Mouse (Mus musculus) forebrain, embryonic 15.5 days (tissue): Measurements from ENCODE around the gene Cmpk1. TPM values are rescaled to one million over a fixed set of nuclear protein-coding genes. Genes with fewer than 3 reads are reported as not detected.

Source experiments
- ATAC-seq: fragments of 200-750 bp; cut with Nextera tagmentation; replicated peaks from 2 replicates; pipeline ENCODE4 v1.8.0; 2017; ENCODE audit warnings: mild to moderate bottlenecking, moderate TSS enrichment, moderate library complexity
- H3K27ac ChIP-seq: fragments of 300-500 bp; sonication (generic); replicated peaks from 2 replicates; pipeline ENCODE4 v1.5.1; 2015; ENCODE audit warnings: mild to moderate bottlenecking, inconsistent platforms
- H3K27me3 ChIP-seq: fragments of 300-500 bp; sonication (generic); 2 replicates; pipeline ENCODE4 v1.6.1; 2015; ENCODE audit warnings: inconsistent platforms
- H3K36me3 ChIP-seq: fragments of 300-500 bp; sonication (generic); 2 replicates; pipeline ENCODE4 v1.6.1; 2015; ENCODE audit warnings: mild to moderate bottlenecking, inconsistent platforms
- H3K4me1 ChIP-seq: fragments of 300-500 bp; sonication (generic); 2 replicates; pipeline ENCODE4 v1.6.1; 2015; ENCODE audit warnings: inconsistent platforms
- H3K4me2 ChIP-seq: fragments of 300-500 bp; sonication (generic); replicated peaks from 2 replicates; pipeline ENCODE4 v1.6.1; 2015; ENCODE audit warnings: mild to moderate bottlenecking, inconsistent platforms
- H3K4me3 ChIP-seq: fragments of 300-500 bp; sonication (generic); 2 replicates; pipeline ENCODE4 v1.5.1; 2015; ENCODE audit warnings: mild to moderate bottlenecking, inconsistent platforms
- H3K9ac ChIP-seq: fragments of 300-500 bp; sonication (generic); replicated peaks from 2 replicates; pipeline ENCODE4 v1.6.1; 2015; ENCODE audit warnings: mild to moderate bottlenecking, inconsistent platforms
- H3K9me3 ChIP-seq: fragments of 300-500 bp; sonication (generic); 2 replicates; pipeline ENCODE4 v1.6.1; 2016; ENCODE audit warnings: inconsistent platforms
- WGBS: fragments of 180-500 bp; shearing (Covaris S2); methylation state at CpG from one replicate; pipeline ENCODE4 v1.1.7; 2015; ENCODE audit warnings: mixed read lengths; 5-methylcytosine and 5-hydroxymethylcytosine counted together
- polyA plus RNA-seq: library from polyadenylated mRNA; unstranded; fragments of >200 nt; fragmentation: Nextera tagmentation; extraction: Ambion mirVana; gene quantifications from 2 replicates; pipeline ENCODE4 v1.2.1, GENCODE M21; 2015

Cmpk1 gene
- polyA plus RNA-seq, 1 experiment from 2014 or later = 168 TPM

DNA sequence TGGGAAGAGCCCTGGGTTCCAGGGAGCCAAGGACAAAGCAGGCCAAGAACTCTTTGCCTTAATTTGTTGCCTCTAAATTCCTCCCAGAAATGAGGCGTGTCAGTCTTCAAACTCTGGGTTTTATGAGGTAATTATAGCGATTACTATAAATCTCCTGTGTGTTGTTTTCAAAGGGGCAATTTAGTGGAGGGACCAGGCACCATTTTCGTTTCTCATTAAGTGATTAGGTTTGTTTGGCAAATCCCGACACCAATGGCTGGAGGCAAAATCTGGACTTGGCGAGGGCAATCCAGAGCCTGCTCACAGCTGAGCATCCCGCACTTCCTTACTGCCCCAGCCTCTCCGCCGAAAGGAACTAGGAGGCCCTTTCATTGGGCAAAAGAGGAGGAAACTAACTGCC lies 44.5 kb downstream of the Cmpk1 start:
- Histone ChIP-seq H3K9ac (no peak overlapping the region), H3K27ac (no peak overlapping the region), H3K27me3 (peaks cover 14% of the 10 kb centered on the region; the same call in 1 of the 2 replicates), H3K9me3 (no peaks in the 10 kb centered on the region), H3K4me1 (peaks cover 6% of the 10 kb centered on the region; the same call in 1 of the 2 replicates), H3K4me2 (no peak overlapping the region), H3K4me3 (no peak overlapping the region), H3K36me3 (no peaks in the 10 kb centered on the region)
- ATAC-seq = no peak
- 27% methylated on average over 8 of the region's 8 CpGs for WGBS

DNA sequence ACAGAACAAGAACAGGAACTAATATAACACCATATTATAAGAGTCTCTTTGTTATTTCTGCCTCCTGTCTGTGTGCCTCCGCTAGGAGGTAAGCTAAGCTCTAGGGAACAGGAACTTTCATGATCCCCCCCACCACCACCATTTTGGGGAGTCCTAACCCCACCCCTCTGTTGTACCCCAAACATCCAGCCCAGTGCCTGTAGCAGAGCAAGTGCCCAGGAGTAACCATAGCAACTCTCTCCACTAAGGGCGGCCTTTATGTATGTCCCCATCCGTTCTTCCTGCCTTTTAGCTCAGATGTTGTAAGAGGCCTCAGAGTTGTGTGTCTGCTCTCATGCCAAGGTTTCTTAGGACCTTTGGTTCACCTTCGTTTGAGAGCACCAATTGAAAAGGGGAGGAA lies 44.9 kb downstream of the Cmpk1 start:
- H3K4me2 ChIP-seq = no peak overlapping the region
- H3K27ac ChIP-seq = no peak overlapping the region
- H3K9ac ChIP-seq = no peak overlapping the region
- no peak for ATAC-seq
- peaks cover 14% of the 10 kb centered on the region; the same call in 1 of the 2 replicates for H3K27me3 ChIP-seq
- H3K4me1 ChIP-seq = peaks cover 6% of the 10 kb centered on the region; the same call in 1 of the 2 replicates
- H3K9me3 ChIP-seq = no peaks in the 10 kb centered on the region
- H3K4me3 ChIP-seq = no peak overlapping the region
- 35% methylated on average over 4 of the region's 4 CpGs for WGBS
- no peaks in the 10 kb centered on the region for H3K36me3 ChIP-seq

DNA sequence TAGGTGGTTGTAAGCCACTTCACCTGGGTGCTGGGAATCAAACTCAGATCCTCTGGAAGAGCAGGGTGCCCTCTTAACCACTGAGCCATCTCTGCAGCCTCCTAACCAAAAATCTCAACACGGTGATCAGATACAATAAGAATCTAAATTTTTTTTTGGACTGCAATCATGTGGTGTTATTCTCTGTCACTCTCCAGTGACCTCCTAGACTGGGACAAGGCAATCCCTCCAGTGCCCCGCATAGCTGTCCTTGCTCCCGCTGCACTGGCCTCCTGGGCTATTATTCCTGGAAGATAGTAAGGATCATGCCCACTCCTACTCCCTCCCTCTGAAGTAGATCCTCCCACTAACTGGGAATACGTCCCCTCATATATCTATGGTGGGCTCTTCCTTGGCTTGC lies 45.7 kb downstream of the Cmpk1 start:
- no peak for ATAC-seq
- no peak overlapping the region for H3K27ac ChIP-seq
- H3K9ac ChIP-seq = no peak overlapping the region
- peaks cover 6% of the 10 kb centered on the region; the same call in 1 of the 2 replicates for H3K4me1 ChIP-seq
- H3K36me3 ChIP-seq = no peaks in the 10 kb centered on the region
- peaks cover 12% of the 10 kb centered on the region; the same call in 1 of the 2 replicates for H3K27me3 ChIP-seq
- H3K4me3 ChIP-seq = no peak overlapping the region
- no peaks in the 10 kb centered on the region for H3K9me3 ChIP-seq
- 86% methylated on average over 4 of the region's 4 CpGs for WGBS
- no peak overlapping the region for H3K4me2 ChIP-seq

DNA sequence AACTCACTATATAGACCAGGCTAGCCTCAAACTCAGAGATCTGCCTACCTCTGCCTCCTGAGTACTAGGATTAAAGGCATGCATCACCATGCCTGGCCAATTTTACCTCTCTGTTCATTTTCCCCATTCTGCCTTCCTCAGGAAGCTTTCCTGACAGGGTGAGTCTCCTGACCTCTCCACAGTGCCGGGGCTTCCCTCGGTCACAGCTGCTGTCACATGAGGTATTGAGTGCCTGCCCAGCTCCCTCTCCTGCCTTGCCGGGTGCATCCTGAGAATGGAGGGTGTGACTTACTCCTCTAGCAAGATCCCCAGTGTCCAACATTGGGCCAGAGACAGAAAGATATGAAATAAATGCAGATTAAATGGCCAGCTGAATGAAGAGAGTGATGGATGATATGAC lies 48.8 kb downstream of the Cmpk1 start:
- H3K4me1 ChIP-seq = 0 out of 2 replicates have a peak, but pooled peaks cover 3% of the 10 kb centered on the region
- H3K36me3 ChIP-seq = no peaks in the 10 kb centered on the region
- ATAC-seq = no peak
- no peak overlapping the region for H3K4me2 ChIP-seq
- no peak overlapping the region for H3K27ac ChIP-seq
- H3K4me3 ChIP-seq = no peak overlapping the region
- H3K27me3 ChIP-seq = peaks cover 9% of the 10 kb centered on the region; the same call in 1 of the 2 replicates
- 70% methylated on average over 3 of the region's 3 CpGs for WGBS
- no peaks in the 10 kb centered on the region for H3K9me3 ChIP-seq
- H3K9ac ChIP-seq = no peak overlapping the region

DNA sequence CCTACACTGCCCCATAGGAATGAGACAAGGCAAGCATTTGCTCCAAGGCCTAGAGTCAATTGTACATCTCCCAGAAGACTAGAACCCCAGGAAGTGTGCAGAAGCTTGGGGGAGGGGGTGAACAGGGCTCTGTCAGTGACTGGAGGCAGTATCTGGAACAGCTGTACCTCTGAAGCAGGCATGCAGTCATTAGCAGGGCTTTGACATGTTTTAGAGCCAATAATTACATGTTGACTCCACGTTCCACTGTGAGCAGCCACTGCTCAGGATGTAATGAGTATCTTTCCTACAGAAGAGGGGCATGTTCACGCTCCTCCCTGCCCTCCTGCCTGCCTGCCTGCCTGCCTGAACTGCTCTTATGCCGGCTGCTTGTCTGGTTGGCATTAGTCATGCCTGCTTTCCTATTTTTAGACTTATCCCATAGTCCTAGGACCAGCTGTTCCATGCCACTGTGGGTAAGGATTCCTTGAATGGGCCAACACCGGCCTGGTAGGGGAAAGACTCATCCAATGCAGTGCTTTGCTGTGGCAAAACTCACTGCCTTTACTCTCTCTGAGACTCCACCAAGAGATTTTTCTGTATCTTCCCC lies 49.5 kb downstream of the Cmpk1 start:
- Histone ChIP-seq H3K9me3 (no peaks in the 10 kb centered on the region), H3K9ac (no peak overlapping the region), H3K4me2 (no peak overlapping the region), H3K36me3 (no peaks in the 10 kb centered on the region), H3K27ac (no peak overlapping the region), H3K4me3 (no peak overlapping the region), H3K4me1 (0 out of 2 replicates have a peak, but pooled peaks cover 3% of the 10 kb centered on the region), H3K27me3 (peaks cover 8% of the 10 kb centered on the region; the same call in 1 of the 2 replicates)
- no peak for ATAC-seq
- WGBS = 57% methylated on average over 4 of the region's 4 CpGs

DNA sequence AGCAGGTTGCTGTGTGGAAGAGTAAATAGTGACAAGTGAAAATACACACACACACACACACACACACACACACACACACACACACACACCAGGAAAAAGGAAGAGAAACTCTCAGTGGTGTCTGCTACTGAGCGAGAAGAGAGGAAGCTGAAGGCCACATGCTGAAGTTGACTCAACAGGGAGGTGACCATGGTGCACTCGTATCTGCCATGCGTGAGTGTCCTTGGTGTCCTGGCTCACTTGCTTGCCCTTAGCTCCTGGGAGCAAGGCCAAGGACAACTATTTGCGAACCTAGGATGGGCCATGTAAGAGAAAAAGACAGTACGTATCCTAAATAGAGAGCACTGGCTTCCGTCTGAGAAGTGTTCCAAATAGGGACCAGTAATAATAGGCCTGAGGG lies 52.9 kb downstream of the Cmpk1 start:
- Histone ChIP-seq H3K9ac (no peak overlapping the region), H3K4me2 (no peak overlapping the region), H3K36me3 (no peaks in the 10 kb centered on the region), H3K27me3 (peaks cover 11% of the 10 kb centered on the region; the same call in 1 of the 2 replicates), H3K9me3 (no peaks in the 10 kb centered on the region), H3K27ac (no peak overlapping the region), H3K4me3 (no peak overlapping the region), H3K4me1 (no peaks in the 10 kb centered on the region)
- WGBS = 91% methylated on average over 6 of the region's 6 CpGs
- ATAC-seq = no peak

DNA sequence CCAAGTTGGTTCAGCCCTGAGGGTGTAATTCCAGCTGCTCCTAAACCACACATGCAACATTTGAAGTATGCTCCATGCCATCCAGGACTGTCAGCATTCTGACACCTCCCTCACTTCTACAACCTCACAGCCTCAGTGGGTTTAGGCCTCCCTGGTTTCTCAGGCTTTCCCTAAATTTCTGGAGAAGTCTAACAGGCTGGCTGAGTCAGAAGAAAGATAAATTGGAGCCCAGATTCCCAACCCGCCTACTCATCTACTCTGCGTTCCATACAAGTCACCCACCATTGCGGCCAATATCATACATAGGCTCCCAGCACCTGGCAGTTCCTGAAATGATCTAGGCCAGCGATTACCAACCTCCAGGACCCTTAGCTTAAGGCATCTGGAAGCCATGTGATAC lies 54.3 kb downstream of the Cmpk1 start:
- H3K4me1 ChIP-seq = no peaks in the 10 kb centered on the region
- H3K27me3 ChIP-seq = peaks cover 22% of the 10 kb centered on the region
- H3K27ac ChIP-seq = no peak overlapping the region
- H3K9me3 ChIP-seq = no peaks in the 10 kb centered on the region
- 93% methylated on average over 4 of the region's 4 CpGs for WGBS
- H3K36me3 ChIP-seq = no peaks in the 10 kb centered on the region
- no peak overlapping the region for H3K9ac ChIP-seq
- H3K4me2 ChIP-seq = no peak overlapping the region
- no peak overlapping the region for H3K4me3 ChIP-seq
- ATAC-seq = no peak

DNA sequence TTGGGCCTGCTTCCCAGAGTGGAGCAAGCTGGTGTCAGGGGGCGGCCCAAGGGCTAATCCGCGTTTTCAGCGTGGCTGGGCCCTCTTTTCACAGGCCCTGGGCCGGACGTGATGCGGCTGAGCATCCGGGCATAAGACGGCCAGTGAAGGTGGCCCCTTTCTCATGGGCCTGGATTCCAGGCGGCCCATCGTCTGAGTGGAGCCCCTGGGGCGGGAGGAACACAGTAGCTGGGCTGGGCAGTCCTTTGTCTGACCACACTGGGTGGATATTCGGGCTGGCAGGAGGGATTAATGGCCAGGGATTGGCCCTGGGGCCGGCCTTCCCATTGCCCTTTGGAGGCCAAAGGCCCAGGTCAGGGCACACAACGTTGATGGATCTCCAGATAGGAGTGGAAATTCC lies 57.9 kb downstream of the Cmpk1 start:
- Histone ChIP-seq H3K27me3 (peaks cover 52% of the 10 kb centered on the region), H3K9me3 (no peaks in the 10 kb centered on the region), H3K4me3 (no peak overlapping the region), H3K4me1 (peaks cover 12% of the 10 kb centered on the region), H3K4me2 (no peak overlapping the region), H3K36me3 (no peaks in the 10 kb centered on the region), H3K9ac (no peak overlapping the region), H3K27ac (no peak overlapping the region)
- ATAC-seq = peak; percentile 17; the same call in 1 of the 2 replicates
- WGBS = 8% methylated on average over 15 of the region's 15 CpGs

DNA sequence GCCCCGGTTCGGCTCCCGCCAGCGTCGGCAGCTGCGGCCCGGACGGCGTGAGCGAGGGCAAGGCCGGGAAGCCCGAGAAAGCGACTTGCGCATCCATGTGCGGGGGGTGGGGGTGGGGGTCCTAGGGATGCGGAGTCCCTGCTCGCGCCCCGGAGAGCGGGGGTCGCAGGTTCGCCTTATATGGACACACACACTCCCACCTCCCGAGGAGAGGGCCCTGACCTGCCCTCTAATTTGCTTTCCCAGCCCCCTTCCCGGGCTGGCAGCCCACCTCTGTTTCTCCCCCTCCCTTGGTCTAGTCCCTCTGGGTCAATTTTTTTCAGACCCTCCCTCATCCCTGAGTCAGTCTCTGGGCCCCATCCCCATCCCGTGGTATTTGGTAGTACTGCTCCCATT lies 61.1 kb downstream of the Cmpk1 start, which contains the start of gene Foxe3:
Gene Foxe3, minus strand, starts transcription at position 97 of the 396 bp plus-strand sequence.
- Histone ChIP-seq H3K27me3 (peaks cover 76% of the 10 kb centered on the region), H3K4me1 (peaks cover 12% of the 10 kb centered on the region), H3K4me3 (peak within 1 kb of the TSS; percentile 35), H3K36me3 (no peaks in the 10 kb centered on the region), H3K4me2 (peak within 1 kb of the TSS; percentile 47), H3K27ac (no peak within 1 kb of the TSS), H3K9me3 (no peaks in the 10 kb centered on the region), H3K9ac (no peak within 1 kb of the TSS)
- ATAC-seq = no peak
- under 1% methylated on average over 25 of the region's 25 CpGs for WGBS

DNA sequence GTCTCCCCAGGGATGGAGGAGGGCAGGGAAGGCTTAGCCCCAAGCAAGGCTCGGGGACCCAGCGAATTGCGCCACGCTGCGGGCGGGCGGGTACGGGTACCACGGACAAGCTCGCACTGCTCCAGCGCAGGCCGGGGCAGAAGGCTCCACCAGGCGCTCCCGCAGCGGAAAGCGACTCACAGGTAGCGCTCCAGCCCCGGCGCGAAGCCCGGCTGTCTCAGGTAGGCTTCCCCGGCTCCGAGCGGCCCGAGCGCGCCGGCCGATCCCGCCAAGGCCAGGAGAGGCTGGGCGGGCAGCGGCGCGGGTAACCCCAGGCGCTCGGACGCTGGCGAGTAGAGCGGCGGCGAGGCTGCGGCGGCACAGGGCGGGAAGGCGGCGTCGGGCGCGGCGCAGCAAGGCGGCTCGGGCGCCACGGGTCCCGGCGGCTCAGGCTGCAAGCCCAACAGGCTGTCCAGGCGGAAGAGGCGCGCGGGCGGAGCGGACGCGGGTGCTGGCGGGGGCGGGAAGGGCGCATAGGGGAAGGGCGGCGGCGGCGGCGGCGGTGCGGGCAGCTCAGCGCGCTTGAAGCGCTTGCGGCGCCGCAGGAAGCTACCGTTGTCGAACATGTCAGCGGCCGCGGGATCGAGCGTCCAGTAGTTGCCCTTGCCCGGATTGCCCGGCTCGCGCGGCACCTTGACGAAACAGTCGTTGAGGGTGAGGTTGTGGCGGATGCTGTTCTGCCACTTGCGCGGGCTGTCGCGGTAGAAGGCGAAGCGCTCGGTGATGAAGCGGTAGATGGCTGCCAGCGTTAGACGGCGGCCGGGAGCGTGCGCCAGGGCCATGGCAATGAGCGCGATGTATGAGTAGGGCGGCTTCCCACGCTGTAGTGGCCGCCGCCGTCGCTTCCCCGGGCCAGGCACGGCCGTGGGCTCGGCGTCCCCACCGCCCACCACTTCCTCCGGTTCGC lies 61.8 kb downstream of the Cmpk1 start:
- Histone ChIP-seq H3K36me3 (no peaks in the 10 kb centered on the region), H3K4me3 (peak overlapping the region; percentile 35), H3K27me3 (peaks cover 80% of the 10 kb centered on the region), H3K27ac (no peak overlapping the region), H3K9ac (no peak overlapping the region), H3K4me1 (peaks cover 12% of the 10 kb centered on the region), H3K9me3 (no peaks in the 10 kb centered on the region), H3K4me2 (peak overlapping the region; percentile 47)
- ATAC-seq = 0 out of 2 replicates have a peak, but pooled peaks have one; percentile 54
- under 1% methylated on average over 111 of the region's 125 CpGs for WGBS

DNA sequence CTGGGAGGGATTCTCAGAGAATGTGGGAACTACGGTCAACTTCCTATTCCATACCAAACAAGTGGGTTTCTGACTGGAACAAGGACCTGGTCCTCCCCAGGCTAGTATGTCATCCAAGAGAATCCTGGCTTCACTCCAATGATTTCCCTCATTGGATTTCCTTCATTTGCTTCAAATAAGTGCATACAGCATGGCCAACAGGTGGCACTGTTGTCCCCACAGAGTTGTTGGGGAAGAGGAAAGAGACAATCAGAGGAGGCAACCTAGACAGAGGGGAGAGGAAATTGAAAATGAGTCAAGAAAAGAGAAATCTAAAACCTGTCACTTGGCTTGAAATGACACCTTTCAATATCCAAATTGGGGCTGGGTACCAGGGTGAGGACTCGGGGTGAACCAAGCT lies 70.0 kb downstream of the Cmpk1 start:
- H3K9me3 ChIP-seq = no peaks in the 10 kb centered on the region
- WGBS = 53% methylated on average over 2 of the region's 2 CpGs
- no peak overlapping the region for H3K27ac ChIP-seq
- no peak overlapping the region for H3K4me2 ChIP-seq
- ATAC-seq = no peak
- H3K4me1 ChIP-seq = no peaks in the 10 kb centered on the region
- no peaks in the 10 kb centered on the region for H3K36me3 ChIP-seq
- H3K9ac ChIP-seq = no peak overlapping the region
- H3K4me3 ChIP-seq = no peak overlapping the region
- H3K27me3 ChIP-seq = peaks cover 89% of the 10 kb centered on the region

DNA sequence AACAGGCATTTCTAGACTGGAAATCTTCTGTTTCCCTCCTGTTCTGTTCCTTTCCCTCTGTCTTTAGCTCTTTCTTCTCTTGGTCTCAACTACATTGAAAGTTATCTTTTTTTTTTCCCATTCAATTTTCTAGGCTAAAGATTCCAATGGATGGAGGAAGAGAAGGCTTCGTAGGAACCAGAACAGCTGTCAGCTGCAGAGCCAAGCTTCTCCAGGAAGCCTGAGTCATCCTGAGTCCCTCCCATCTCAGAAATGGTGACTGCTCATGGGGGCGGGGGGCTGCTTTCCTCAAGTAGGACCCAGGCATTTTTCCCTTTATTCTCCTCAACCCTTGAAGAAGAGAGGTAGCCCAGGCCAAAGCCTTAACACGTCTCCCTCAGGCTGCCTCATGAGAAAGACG lies 71.0 kb downstream of the Cmpk1 start:
- H3K36me3 ChIP-seq = no peaks in the 10 kb centered on the region
- no peak overlapping the region for H3K4me2 ChIP-seq
- no peaks in the 10 kb centered on the region for H3K9me3 ChIP-seq
- no peak overlapping the region for H3K4me3 ChIP-seq
- H3K9ac ChIP-seq = no peak overlapping the region
- H3K27me3 ChIP-seq = peaks cover 89% of the 10 kb centered on the region
- no peak overlapping the region for H3K27ac ChIP-seq
- no peak for ATAC-seq
- H3K4me1 ChIP-seq = no peaks in the 10 kb centered on the region
- WGBS = 31% methylated on average over 4 of the region's 4 CpGs
